Mouse (Mus musculus) neural tube, embryonic 12.5 days (tissue): ENCODE measurements around the gene Mill2. TPM values are rescaled to one million over a fixed set of nuclear protein-coding genes. Genes with fewer than 3 reads are reported as not detected.
A peak's percentile ranks its signal among the peaks of the same experiment; 100 is the strongest.
"Not testable (repeated sequence)": the region's sequence is repeated elsewhere in the genome, so short reads cannot be mapped to it uniquely, and the experiment has no call there.

Source experiments
- ATAC-seq: fragments of 200-750 bp; cut with Nextera tagmentation; 2 replicates; pipeline ENCODE4 v1.8.0; 2017; ENCODE audit warnings: low read depth, mild to moderate bottlenecking, moderate TSS enrichment, moderate library complexity; ENCODE audit not compliant: low FRiP score
- H3K27ac ChIP-seq: fragments of 300-500 bp; sonication (generic); 2 replicates; pipeline ENCODE4 v1.5.1; 2016
- H3K27me3 ChIP-seq: fragments of 300-500 bp; sonication (generic); replicated peaks from 2 replicates; pipeline ENCODE4 v1.6.1; 2016; ENCODE audit warnings: mild to moderate bottlenecking
- H3K36me3 ChIP-seq: fragments of 300-500 bp; sonication (generic); 2 replicates; pipeline ENCODE4 v1.6.1; 2016; ENCODE audit warnings: mild to moderate bottlenecking
- H3K4me1 ChIP-seq: fragments of 300-500 bp; sonication (generic); 2 replicates; pipeline ENCODE4 v1.6.1; 2016
- H3K4me2 ChIP-seq: fragments of 300-500 bp; sonication (generic); replicated peaks from 2 replicates; pipeline ENCODE4 v1.6.1; 2016; ENCODE audit warnings: mild to moderate bottlenecking
- H3K4me3 ChIP-seq: fragments of 300-500 bp; sonication (generic); 2 replicates; pipeline ENCODE4 v1.5.1; 2016
- H3K9ac ChIP-seq: fragments of 300-500 bp; sonication (generic); 2 replicates; pipeline ENCODE4 v1.6.1; 2016; ENCODE audit warnings: mild to moderate bottlenecking
- H3K9me3 ChIP-seq: fragments of 300-500 bp; sonication (generic); 2 replicates; pipeline ENCODE4 v1.6.1; 2016; ENCODE audit warnings: mild to moderate bottlenecking
- WGBS: fragments of 180-500 bp; shearing (Covaris S2); methylation state at CpG from one replicate; pipeline ENCODE4 v1.1.7; 2016; 5-methylcytosine and 5-hydroxymethylcytosine counted together
- polyA plus RNA-seq: library from polyadenylated mRNA; unstranded; fragments of >200 nt; fragmentation: Nextera tagmentation; extraction: Ambion mirVana; gene quantifications from 2 replicates; pipeline ENCODE4 v1.2.1, GENCODE M21; 2016

Gene Mill2
- 0.10 and 0.34 TPM in 2 replicates for polyA plus RNA-seq

GRCm38 (mm10) chr7:18839865-18840264 lies at the start of gene Mill2:
Gene Mill2 (plus strand): TSS chr7:18839966.
- no peaks in the 10 kb centered on the region for H3K9me3 ChIP-seq
- no peak within 1 kb of the TSS for H3K27ac ChIP-seq
- WGBS = 25% methylated on average over 3 of the region's 3 CpGs
- no peaks in the 10 kb centered on the region for H3K27me3 ChIP-seq
- no peaks in the 10 kb centered on the region for H3K36me3 ChIP-seq
- no peak for ATAC-seq
- H3K4me1 ChIP-seq = no peaks in the 10 kb centered on the region
- peak within 1 kb of the TSS; percentile 8 for H3K9ac ChIP-seq
- H3K4me3 ChIP-seq = peak within 1 kb of the TSS; percentile 25
- H3K4me2 ChIP-seq = peak within 1 kb of the TSS; percentile 62

DNA sequence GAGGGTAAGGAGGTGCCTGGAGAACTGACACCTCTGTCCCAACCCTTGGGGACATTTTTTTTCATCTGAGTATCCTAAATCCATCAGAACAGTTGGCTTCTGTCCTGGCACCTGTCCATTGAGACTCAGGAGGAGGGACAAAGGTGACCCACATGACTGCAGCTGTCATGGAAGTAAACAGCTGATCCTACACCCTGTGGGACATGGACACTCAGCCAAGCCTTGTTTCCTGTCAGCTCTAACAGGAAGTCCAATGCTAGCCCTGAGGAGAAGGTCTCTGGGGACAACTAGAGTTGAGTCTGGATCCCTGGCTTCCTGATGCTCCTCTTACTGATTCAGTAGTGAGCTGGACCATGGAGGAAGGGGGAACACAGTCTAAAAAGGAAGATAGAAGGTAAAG lies 49.1 kb upstream of the Mill2 start:
- H3K36me3 ChIP-seq, H3K4me2 ChIP-seq, ATAC-seq, H3K27ac ChIP-seq, H3K4me1 ChIP-seq, H3K9me3 ChIP-seq, H3K4me3 ChIP-seq, H3K27me3 ChIP-seq, H3K9ac ChIP-seq: not testable (repeated sequence)

- ATAC-seq = no peak
- Histone ChIP-seq H3K4me2 (no peak within 1 kb of the TSS), H3K36me3 (no peaks in the 10 kb centered on the region), H3K9me3 (no peaks in the 10 kb centered on the region), H3K9ac (no peak within 1 kb of the TSS), H3K4me1 (no peaks in the 10 kb centered on the region), H3K4me3 (no peak within 1 kb of the TSS), H3K27ac (no peak within 1 kb of the TSS), H3K27me3 (no peaks in the 10 kb centered on the region)
- 79% methylated on average over 1 of the region's 1 CpGs for WGBS
Measured at GRCm38 (mm10) chr7:18798420-18798819, 41.3 kb upstream of the Mill2 start, which contains the start of gene Psg19. Gene Psg19 (minus strand): TSS chr7:18798520.

- Histone ChIP-seq H3K36me3 (no peaks in the 10 kb centered on the region), H3K27ac (no peak overlapping the region), H3K4me2 (no peak overlapping the region), H3K9ac (no peak overlapping the region), H3K4me1 (no peaks in the 10 kb centered on the region), H3K27me3 (no peaks in the 10 kb centered on the region), H3K4me3 (no peak overlapping the region), H3K9me3 (no peaks in the 10 kb centered on the region)
- ATAC-seq = no peak
- 40% methylated on average over 3 of the region's 3 CpGs for WGBS
Measured at GRCm38 (mm10) chr7:18799129-18799528, 40.6 kb upstream of the Mill2 start.

GRCm38 (mm10) chr7:18803526-18803925 lies 36.2 kb upstream of the Mill2 start:
- Histone ChIP-seq H3K4me1 (no peaks in the 10 kb centered on the region), H3K27me3 (no peaks in the 10 kb centered on the region), H3K36me3 (no peaks in the 10 kb centered on the region), H3K9ac (no peak overlapping the region), H3K9me3 (no peaks in the 10 kb centered on the region), H3K4me3 (no peak overlapping the region), H3K4me2 (no peak overlapping the region), H3K27ac (no peak overlapping the region)
- ATAC-seq = no peak

DNA sequence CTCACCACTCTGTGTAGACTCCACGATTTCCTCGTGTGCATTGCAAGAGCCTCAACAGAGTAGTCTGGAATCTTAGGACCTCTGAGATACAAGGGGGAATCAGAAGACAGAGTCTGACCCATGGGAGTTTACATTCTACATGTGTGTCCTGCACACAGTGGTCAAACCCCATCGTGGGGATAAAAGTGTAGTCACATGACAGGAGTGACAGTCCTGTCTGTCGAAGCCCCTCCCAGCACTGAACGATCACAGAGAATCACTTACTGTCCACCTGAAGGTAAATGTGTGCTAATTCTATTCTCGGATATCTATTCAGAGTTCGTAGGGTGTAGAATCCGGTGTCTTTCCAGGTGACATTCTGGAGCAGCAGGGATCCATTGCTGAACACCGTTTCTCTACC lies 21.5 kb upstream of the Mill2 start:
- no peak overlapping the region for H3K4me2 ChIP-seq
- H3K4me1 ChIP-seq = no peaks in the 10 kb centered on the region
- no peak overlapping the region for H3K4me3 ChIP-seq
- H3K36me3 ChIP-seq = no peaks in the 10 kb centered on the region
- no peak for ATAC-seq
- no peaks in the 10 kb centered on the region for H3K27me3 ChIP-seq
- no peak overlapping the region for H3K27ac ChIP-seq
- 86% methylated on average over 9 of the region's 9 CpGs for WGBS
- no peak overlapping the region for H3K9ac ChIP-seq
- H3K9me3 ChIP-seq = no peaks in the 10 kb centered on the region

DNA sequence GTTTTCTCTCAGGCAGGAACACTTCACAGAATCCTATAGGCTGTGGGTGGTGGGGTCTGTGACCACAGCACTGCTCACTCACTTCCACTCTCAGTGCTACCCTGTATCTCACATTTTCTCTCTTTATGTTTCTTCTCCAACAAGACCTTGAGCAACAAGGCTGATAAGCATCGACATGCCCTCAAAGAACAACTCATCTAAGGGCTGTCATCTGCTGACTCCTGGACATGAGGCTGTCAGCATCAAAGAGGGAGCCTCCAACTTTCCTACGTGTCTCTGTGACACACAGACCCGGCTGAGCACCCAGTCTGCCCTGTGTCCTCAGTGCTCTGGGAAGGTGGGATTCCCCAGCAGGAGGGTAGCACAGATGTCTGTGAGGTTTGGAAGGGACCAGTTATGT lies 18.3 kb upstream of the Mill2 start, which contains the start of gene Psg17:
Gene Psg17 (minus strand): TSS at position 101 of the 400 bp plus-strand sequence.
- no peaks in the 10 kb centered on the region for H3K9me3 ChIP-seq
- H3K4me3 ChIP-seq = no peak within 1 kb of the TSS
- no peak within 1 kb of the TSS for H3K9ac ChIP-seq
- no peak for ATAC-seq
- H3K36me3 ChIP-seq = no peaks in the 10 kb centered on the region
- H3K27me3 ChIP-seq = no peaks in the 10 kb centered on the region
- WGBS = 77% methylated on average over 3 of the region's 3 CpGs
- no peaks in the 10 kb centered on the region for H3K4me1 ChIP-seq
- no peak within 1 kb of the TSS for H3K27ac ChIP-seq
- no peak within 1 kb of the TSS for H3K4me2 ChIP-seq

GRCm38 (mm10) chr7:18827792-18828546 lies 11.8 kb upstream of the Mill2 start:
- WGBS = 67% methylated on average over 26 of the region's 26 CpGs
- ATAC-seq = no peak
- no peak overlapping the region for H3K4me3 ChIP-seq
- H3K27me3 ChIP-seq = no peaks in the 10 kb centered on the region
- H3K4me1 ChIP-seq = no peaks in the 10 kb centered on the region
- no peak overlapping the region for H3K4me2 ChIP-seq
- no peak overlapping the region for H3K27ac ChIP-seq
- H3K9me3 ChIP-seq = no peaks in the 10 kb centered on the region
- no peaks in the 10 kb centered on the region for H3K36me3 ChIP-seq
- no peak overlapping the region for H3K9ac ChIP-seq

- H3K27me3 ChIP-seq = no peaks in the 10 kb centered on the region
- 63% methylated on average over 9 of the region's 9 CpGs for WGBS
Measured at GRCm38 (mm10) chr7:18828592-18828991, 11.2 kb upstream of the Mill2 start.

GRCm38 (mm10) chr7:18829545-18829944 lies 10.2 kb upstream of the Mill2 start:
- ATAC-seq = no peak
- no peak overlapping the region for H3K4me2 ChIP-seq
- no peaks in the 10 kb centered on the region for H3K36me3 ChIP-seq
- no peaks in the 10 kb centered on the region for H3K27me3 ChIP-seq
- no peak overlapping the region for H3K9ac ChIP-seq
- no peak overlapping the region for H3K27ac ChIP-seq
- H3K9me3 ChIP-seq = no peaks in the 10 kb centered on the region
- WGBS = 87% methylated on average over 7 of the region's 7 CpGs
- H3K4me1 ChIP-seq = no peaks in the 10 kb centered on the region
- H3K4me3 ChIP-seq = no peak overlapping the region

More at GRCm38 (mm10) chr7:18828592-18828991, 11.2 kb upstream of the Mill2 start:
- Histone ChIP-seq H3K36me3 (no peaks in the 10 kb centered on the region), H3K9ac (no peak overlapping the region), H3K27ac (no peak overlapping the region), H3K9me3 (no peaks in the 10 kb centered on the region), H3K4me1 (no peaks in the 10 kb centered on the region), H3K4me2 (no peak overlapping the region), H3K4me3 (no peak overlapping the region)
- ATAC-seq = no peak

DNA sequence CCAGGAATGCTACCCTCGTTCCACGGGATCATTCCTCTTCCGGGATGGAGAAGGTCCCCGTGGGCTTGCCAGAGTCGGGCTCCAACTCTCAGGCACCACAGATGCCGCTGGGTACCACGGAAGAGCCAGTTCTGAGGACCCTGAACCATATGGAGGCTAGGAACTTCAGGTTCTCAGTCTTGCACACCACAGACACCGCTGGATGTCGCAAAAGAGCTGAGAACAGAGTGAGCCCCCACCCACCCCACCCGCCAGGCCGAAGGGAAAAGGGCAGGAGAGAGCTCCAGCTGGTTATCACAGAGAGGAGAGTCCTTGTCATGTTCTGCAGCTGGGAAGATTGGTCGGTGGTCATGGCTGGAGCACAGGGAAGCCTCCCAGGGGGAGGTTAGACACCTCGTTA lies 7.5 kb upstream of the Mill2 start:
- H3K27me3 ChIP-seq = no peaks in the 10 kb centered on the region
- H3K4me2 ChIP-seq = no peak overlapping the region
- no peak overlapping the region for H3K9ac ChIP-seq
- H3K27ac ChIP-seq = no peak overlapping the region
- H3K4me1 ChIP-seq = no peaks in the 10 kb centered on the region
- no peaks in the 10 kb centered on the region for H3K9me3 ChIP-seq
- 47% methylated on average over 13 of the region's 13 CpGs for WGBS
- no peak for ATAC-seq
- no peaks in the 10 kb centered on the region for H3K36me3 ChIP-seq
- H3K4me3 ChIP-seq = no peak overlapping the region

- no peaks in the 10 kb centered on the region for H3K27me3 ChIP-seq
- WGBS = 5% methylated on average over 14 of the region's 17 CpGs
- H3K36me3 ChIP-seq = no peaks in the 10 kb centered on the region
- peak overlapping the region; percentile 8 for H3K9ac ChIP-seq
- H3K27ac ChIP-seq = no peak overlapping the region
- H3K4me2 ChIP-seq = peak overlapping the region; percentile 62
- H3K9me3 ChIP-seq = no peaks in the 10 kb centered on the region
- ATAC-seq = peak; percentile 61
- H3K4me3 ChIP-seq = peak overlapping the region; percentile 25
- no peaks in the 10 kb centered on the region for H3K4me1 ChIP-seq
Measured at GRCm38 (mm10) chr7:18840386-18841173, 814 bp downstream of the Mill2 start.
